Mouse (Mus musculus) CH12.LX (cell line): ENCODE results near the gene Ltbp2. TPM values are rescaled to one million over a fixed set of nuclear protein-coding genes. Genes with fewer than 3 reads are reported as not detected.

ENCODE experiments used
- DNase-seq: peaks from one replicate; pipeline ENCODE4 v3.0.0-alpha.2; 2013; ENCODE audit errors: extremely low read depth
- H3K27ac ChIP-seq: 2 replicates; pipeline ENCODE4 v1.5.1; 2012; ENCODE audit warnings: low read depth, mild to moderate bottlenecking, control low read depth, moderate library complexity; ENCODE audit not compliant: insufficient read depth
- H3K27me3 ChIP-seq: replicated peaks from 2 replicates; pipeline ENCODE3; 2012; ENCODE audit warnings: inconsistent platforms
- H3K36me3 ChIP-seq, 2 experiments: replicated peaks in 1 of 2; 2 replicates each; pipeline versions ENCODE3 to v1.6.1; 2012; ENCODE audit warnings: inconsistent platforms in 1 of 2, low read length in 1 of 2, mild to moderate bottlenecking in 1 of 2, mixed read lengths in 1 of 2, moderate library complexity in 1 of 2; ENCODE audit not compliant: control insufficient read depth in 1 of 2, insufficient read depth in 1 of 2
- H3K4me1 ChIP-seq, 2 experiments: 2 replicates each; pipeline ENCODE4 v1.6.1; 2012; ENCODE audit warnings: inconsistent platforms in 1 of 2, moderate library complexity in 1 of 2; ENCODE audit not compliant: insufficient read depth in 2 of 2, control insufficient read depth in 1 of 2
- H3K4me2 ChIP-seq: 2 replicates; pipeline ENCODE4 v1.6.1; 2012; ENCODE audit warnings: low read depth, mild to moderate bottlenecking, control low read depth; ENCODE audit not compliant: poor library complexity, insufficient read depth, severe bottlenecking
- H3K4me3 ChIP-seq, 3 experiments: fragments of 150-350 bp in 1 of 3; sonication (generic) in 1 of 3; replicated peaks in 1 of 3; 2 replicates each; pipeline versions ENCODE3 to v1.5.1; 2011 to 2012; ENCODE audit warnings: low read depth in 2 of 3, low read length in 2 of 3, mild to moderate bottlenecking in 2 of 3, moderate library complexity in 2 of 3, control low read depth in 1 of 3, improper control_type of control experiment in 1 of 3, inconsistent platforms in 1 of 3, mixed read lengths in 1 of 3; ENCODE audit not compliant: poor library complexity in 1 of 3
- H3K79me2 ChIP-seq: replicated peaks from 2 replicates; pipeline ENCODE4 v1.6.1; 2012; ENCODE audit warnings: mild to moderate bottlenecking, moderate library complexity; ENCODE audit not compliant: control insufficient read depth, poor library complexity, insufficient read depth, severe bottlenecking; ENCODE audit errors: extremely low read depth
- H3K9ac ChIP-seq: 2 replicates; pipeline ENCODE4 v1.6.1; 2012; ENCODE audit warnings: low read depth, mild to moderate bottlenecking, control low read depth, moderate library complexity; ENCODE audit not compliant: insufficient read depth
- H3K9me3 ChIP-seq: replicated peaks from 2 replicates; pipeline ENCODE3; 2012; ENCODE audit warnings: low read length, inconsistent platforms, mixed read lengths
- CHD2 ChIP-seq: IDR thresholded peaks from 2 replicates; pipeline ENCODE4 v1.6.1; 2011; ENCODE audit warnings: low read length, improper control_type of control experiment
- CTCF ChIP-seq, 2 experiments: IDR thresholded peaks in 1 of 2; conservative IDR thresholded peaks in 1 of 2; 2 replicates each; pipeline ENCODE4 v1.5.1; 2011 to 2012; ENCODE audit warnings: low read depth in 2 of 2, low read length in 2 of 2, improper control_type of control experiment in 1 of 2, inconsistent platforms in 1 of 2, mild to moderate bottlenecking in 1 of 2, moderate library complexity in 1 of 2
- E2F4 ChIP-seq: IDR thresholded peaks from 2 replicates; pipeline ENCODE4 v1.6.1; 2011; ENCODE audit warnings: low read depth, low read length, improper control_type of control experiment; ENCODE audit not compliant: insufficient replicate concordance
- ELF1 ChIP-seq: IDR thresholded peaks from 2 replicates; pipeline ENCODE4 v1.6.1; 2014; ENCODE audit warnings: low read depth, mild to moderate bottlenecking, inconsistent platforms, low read length, improper control_type of control experiment
- EP300 ChIP-seq: IDR thresholded peaks from 2 replicates; pipeline ENCODE4 v1.6.1; 2011; ENCODE audit warnings: low read length, improper control_type of control experiment
- ETS1 ChIP-seq: conservative IDR thresholded peaks from 2 replicates; pipeline ENCODE4 v1.6.1; 2012; ENCODE audit warnings: low read depth, mild to moderate bottlenecking, inconsistent platforms, low read length, improper control_type of control experiment, moderate library complexity
- HCFC1 ChIP-seq: IDR thresholded peaks from 2 replicates; pipeline ENCODE4 v1.6.1; 2012; ENCODE audit warnings: low read depth, mild to moderate bottlenecking, inconsistent platforms, low read length, improper control_type of control experiment
- IRF4 ChIP-seq: IDR thresholded peaks from 2 replicates; pipeline ENCODE4 v1.6.1; 2014; ENCODE audit warnings: low read depth, mild to moderate bottlenecking, inconsistent platforms, low read length, improper control_type of control experiment
- JUN ChIP-seq: IDR thresholded peaks from 2 replicates; pipeline ENCODE4 v1.6.1; 2011; ENCODE audit warnings: low read depth, mild to moderate bottlenecking, low read length, improper control_type of control experiment, moderate library complexity; ENCODE audit not compliant: insufficient read depth
- MAX ChIP-seq: IDR thresholded peaks from 2 replicates; pipeline ENCODE4 v1.6.1; 2011; ENCODE audit warnings: low read length, improper control_type of control experiment
- MAZ ChIP-seq: IDR thresholded peaks from 2 replicates; pipeline ENCODE4 v1.6.1; 2012; ENCODE audit warnings: low read depth, mild to moderate bottlenecking, inconsistent platforms, low read length, improper control_type of control experiment, moderate library complexity
- MEF2A ChIP-seq: IDR thresholded peaks from 2 replicates; pipeline ENCODE4 v1.6.1; 2014; ENCODE audit warnings: low read depth, mild to moderate bottlenecking, inconsistent platforms, low read length, improper control_type of control experiment, borderline replicate concordance
- MXI1 ChIP-seq: IDR thresholded peaks from 2 replicates; pipeline ENCODE4 v1.6.1; 2011; ENCODE audit warnings: mild to moderate bottlenecking, low read depth, low read length, improper control_type of control experiment
- NELFE ChIP-seq: IDR thresholded peaks from 2 replicates; pipeline ENCODE4 v1.6.1; 2011; ENCODE audit warnings: low read depth, low read length, improper control_type of control experiment
- POLR2A ChIP-seq: IDR thresholded peaks from 2 replicates; pipeline ENCODE4 v1.6.1; 2011; ENCODE audit warnings: low read depth, mild to moderate bottlenecking, improper control_type of control experiment, low read length
- POLR2AphosphoS2 ChIP-seq: IDR thresholded peaks from 2 replicates; pipeline ENCODE4 v1.6.1; 2011; ENCODE audit warnings: low read depth, low read length, improper control_type of control experiment
- RAD21 ChIP-seq: IDR thresholded peaks from 2 replicates; pipeline ENCODE4 v1.6.1; 2011; ENCODE audit warnings: low read depth, mild to moderate bottlenecking, low read length, improper control_type of control experiment, moderate library complexity
- RCOR1 ChIP-seq: conservative IDR thresholded peaks from 2 replicates; pipeline ENCODE4 v1.6.1; 2012; ENCODE audit warnings: low read depth, mild to moderate bottlenecking, inconsistent platforms, low read length, improper control_type of control experiment
- SMC3 ChIP-seq: IDR thresholded peaks from 2 replicates; pipeline ENCODE4 v1.6.1; 2011; ENCODE audit warnings: low read depth, low read length, improper control_type of control experiment
- TBP ChIP-seq: conservative IDR thresholded peaks from 2 replicates; pipeline ENCODE4 v1.6.1; 2011; ENCODE audit warnings: low read depth, low read length, improper control_type of control experiment
- TCF12 ChIP-seq: IDR thresholded peaks from 2 replicates; pipeline ENCODE4 v1.6.1; 2014; ENCODE audit warnings: low read depth, mild to moderate bottlenecking, inconsistent platforms, low read length, improper control_type of control experiment
- UBTF ChIP-seq: IDR thresholded peaks from 2 replicates; pipeline ENCODE4 v1.6.1; 2012; ENCODE audit warnings: low read depth, mild to moderate bottlenecking, inconsistent platforms, low read length, improper control_type of control experiment, moderate library complexity
- USF1 ChIP-seq: IDR thresholded peaks from 2 replicates; pipeline ENCODE4 v1.6.1; 2014; ENCODE audit warnings: low read depth, mild to moderate bottlenecking, inconsistent platforms, low read length, improper control_type of control experiment
- ZC3H11A ChIP-seq: IDR thresholded peaks from 2 replicates; pipeline ENCODE4 v1.6.1; 2012; ENCODE audit warnings: low read depth, mild to moderate bottlenecking, inconsistent platforms, low read length, improper control_type of control experiment
- ZKSCAN1 ChIP-seq: IDR thresholded peaks from 2 replicates; pipeline ENCODE4 v1.6.1; 2012; ENCODE audit warnings: low read depth, inconsistent platforms, low read length, improper control_type of control experiment, borderline replicate concordance
- ZNF384 ChIP-seq: IDR thresholded peaks from 2 replicates; pipeline ENCODE4 v1.6.1; 2012; ENCODE audit warnings: low read depth, low read length, improper control_type of control experiment, inconsistent platforms
- dilution Hi-C: fragments of 300-500 bp; cut with MboI; formaldehyde crosslinking; loops from 2 replicates; pipeline ENCODE4 v1.14.3; 2020; ENCODE audit warnings: low sequenced_read_pairs; ENCODE audit not compliant: extremely low pct_unique_long_range_greater_than_20kb, extremely low pct_ligation_motif_present
- in situ Hi-C: fragments of 300-500 bp; cut with MboI; formaldehyde crosslinking; loops from 3 replicates; pipeline ENCODE4 v1.14.3; 2019; ENCODE audit warnings: low sequenced_read_pairs, low pct_ligation_motif_present, low pct_unique_long_range_greater_than_20kb, mixed read lengths
- polyA plus RNA-seq: library from polyadenylated mRNA; unstranded; fragments of >175 nt; gene quantifications from 2 replicates; pipeline ENCODE4 v1.2.1, GENCODE M21; 2012; ENCODE audit warnings: low read depth; ENCODE audit not compliant: insufficient read length
- total RNA-seq, 2 experiments: library from RNA; depleted of rRNA; stranded (reverse); fragments of 300-350 nt in 1 of 2; fragments of >200 nt in 1 of 2; gene quantifications; 2 replicates each; pipeline ENCODE4 v1.2.3; 2012 to 2014

Gene Ltbp2
- total and polyA plus RNA-seq, 3 experiments = 0.25 to 0.97 TPM; not detected in 1

DNA sequence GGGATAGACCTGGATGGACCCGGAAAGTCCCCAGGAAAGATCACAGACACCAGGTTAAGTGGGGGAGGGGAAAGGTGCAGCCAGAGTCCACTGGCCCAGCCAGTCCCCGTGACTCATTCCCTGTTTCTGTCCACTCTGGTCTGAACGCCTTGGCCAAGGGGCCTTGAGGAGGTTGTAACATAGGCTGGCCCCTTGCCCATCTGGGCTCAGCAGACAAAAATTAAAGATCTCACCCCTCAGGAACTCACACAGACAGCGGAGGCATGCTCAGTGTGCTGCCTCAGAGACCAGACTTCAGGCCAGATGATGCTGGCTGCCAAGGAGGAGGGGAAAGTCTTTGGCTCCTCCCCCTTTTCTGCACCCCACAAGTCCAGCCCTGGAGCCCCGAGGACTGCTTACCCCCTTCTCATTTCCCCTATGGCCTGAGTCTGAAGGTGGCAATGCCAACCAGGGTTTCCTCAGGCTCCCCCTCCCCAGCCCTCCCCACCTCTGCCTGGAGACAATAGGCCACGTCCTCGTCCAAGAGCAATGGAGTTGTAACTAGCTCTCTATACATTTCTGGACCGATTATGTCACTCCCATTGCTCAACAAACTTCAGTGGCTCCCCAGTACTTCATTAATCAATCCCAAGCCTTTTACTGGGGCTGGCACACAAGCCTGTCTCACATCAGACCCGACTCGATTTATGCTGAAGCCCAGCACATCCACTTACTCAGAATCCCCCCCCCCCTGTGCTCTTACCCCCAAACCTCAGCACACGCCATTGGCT, 9.0 kb upstream of the Ltbp2 start:
- Histone ChIP-seq H3K4me2 (no peak overlapping the region), H3K9ac (no peak overlapping the region), H3K4me3 (no peak overlapping the region), H3K36me3 (no peaks in the 10 kb centered on the region), H3K79me2 (no peaks in the 10 kb centered on the region), H3K27me3 (peaks cover 19% of the 10 kb centered on the region), H3K4me1 (peaks cover 1 to 2% of the 10 kb centered on the region in 2 experiments; a peak in 1 of 4 replicates), H3K27ac (no peak overlapping the region), H3K9me3 (peaks cover 9% of the 10 kb centered on the region)
- in situ Hi-C loops = no loop called here
- TF ChIP-seq TCF12 = no peak
- TF ChIP-seq JUN = no peak
- no peak for TF ChIP-seq ETS1
- no peak for TF ChIP-seq ELF1
- no peak for TF ChIP-seq MAZ
- TF ChIP-seq POLR2AphosphoS2 = no peak
- TF ChIP-seq MAX = no peak
- TF ChIP-seq MXI1 = no peak
- no peak for TF ChIP-seq ZC3H11A
- TF ChIP-seq ZNF384 = no peak
- TF ChIP-seq UBTF = no peak
- no peak for TF ChIP-seq IRF4
- TF ChIP-seq SMC3 = no peak
- TF ChIP-seq RCOR1 = no peak
- TF ChIP-seq POLR2A = no peak
- TF ChIP-seq TBP = no peak
- no peak for TF ChIP-seq MEF2A
- no peak for TF ChIP-seq RAD21
- no peak for TF ChIP-seq USF1
- no peak for TF ChIP-seq ZKSCAN1
- DNase-seq = no peak
- dilution Hi-C loops = no loop called here

DNA sequence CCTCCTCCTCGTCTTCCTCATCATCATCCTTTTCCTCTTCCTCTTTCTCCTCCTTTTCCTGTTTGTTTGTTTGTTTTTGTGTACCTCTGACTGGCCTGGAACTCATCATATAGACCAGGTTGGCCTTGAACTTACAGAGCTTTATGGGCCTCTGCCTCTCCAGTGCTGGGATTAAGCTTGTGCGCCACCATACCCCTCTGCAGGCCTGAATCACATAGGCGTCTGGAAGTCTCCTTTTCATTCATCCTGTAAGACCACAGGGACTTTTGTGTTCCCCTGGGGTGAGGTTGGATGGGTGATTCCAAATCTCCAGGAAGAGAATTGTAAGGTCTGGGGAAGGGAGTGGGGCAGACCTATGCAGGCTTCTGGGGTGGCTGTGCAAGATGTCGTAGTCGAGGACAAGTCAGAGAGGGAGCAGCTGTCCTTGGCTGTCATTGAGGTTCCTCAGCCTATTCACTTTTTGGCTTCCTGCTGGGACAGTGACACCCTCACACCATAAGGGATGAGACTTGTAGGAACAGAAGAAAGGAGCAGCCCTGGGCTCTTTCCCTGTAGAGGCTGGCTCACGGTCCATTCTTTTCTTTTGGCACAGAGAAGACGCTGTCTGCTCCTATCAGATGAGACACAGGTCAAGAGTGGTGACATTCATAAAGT, 8.2 kb upstream of the Ltbp2 start:
- TF ChIP-seq EP300 (no peak), HCFC1 (no peak), CHD2 (no peak), NELFE (no peak), RAD21 (no peak), CTCF (conservative IDR thresholded peaks at IDR 0.05 in 1 of 2, IDR thresholded peaks at IDR 0.05 in 1 of 2; ENCODE audit: low read depth in 2 of 2, low read length in 2 of 2) (no peak), E2F4 (no peak)
- H3K4me3 ChIP-seq = no peak overlapping the region
- H3K79me2 ChIP-seq = no peaks in the 10 kb centered on the region
- H3K27me3 ChIP-seq = peaks cover 25% of the 10 kb centered on the region
- H3K27ac ChIP-seq = no peak overlapping the region
- DNase-seq = no peak
- dilution Hi-C loops = no loop called here
- no peak overlapping the region for H3K9ac ChIP-seq
- H3K4me2 ChIP-seq = no peak overlapping the region
- peaks cover 9% of the 10 kb centered on the region for H3K9me3 ChIP-seq
- H3K36me3 ChIP-seq = no peaks in the 10 kb centered on the region
- H3K4me1 ChIP-seq = no peaks in the 10 kb centered on the region
- in situ Hi-C loops = no loop called here
